Mouse (Mus musculus): ENCODE measurements around the gene Ybx1.

DNA sequence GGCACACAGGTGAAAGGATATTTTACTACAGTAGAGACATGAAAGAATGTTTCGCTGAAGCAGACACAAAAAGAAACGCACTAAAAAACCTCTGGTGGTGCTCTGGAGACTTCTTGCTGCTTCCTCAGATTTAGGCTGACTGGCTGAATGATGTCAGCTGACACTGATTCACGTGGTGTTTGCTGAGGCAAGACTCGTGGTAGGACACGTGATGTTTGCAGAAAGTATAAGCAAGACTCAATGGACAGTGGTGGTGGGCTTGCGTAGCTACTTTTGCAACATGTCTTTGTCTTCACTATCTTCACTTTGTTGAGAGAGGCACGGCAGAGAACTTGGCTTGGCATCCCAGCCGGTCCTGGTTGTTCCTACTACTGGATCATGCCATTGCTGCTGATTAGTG lies 8.9 kb upstream of the Ybx1 start:
- no peak for TF ChIP-seq FLI1 (IDR thresholded peaks at IDR 0.05; ENCODE audit: low read length)
- no peak for TF ChIP-seq GATA1 (IDR thresholded peaks at IDR 0.05; ENCODE audit: borderline replicate concordance, low read length)
